Mouse (Mus musculus): ENCODE measurements at regions not wholly inside any gene's neighbourhood (a gene's known extent, or its start where the extent isn't known, plus 50 kb on each side); places are given as distances from the start of the nearest gene placed in this dataset.

GRCm38 (mm10) chr2:47945061-47945460 is 868.8 kb upstream of the Acvr2a start:
- DNase-seq (ENCODE audit: low spot score), result peak; percentile 30

- DNase-seq (ENCODE audit: low spot score), result no peak
Observed at GRCm38 (mm10) chr2:47991132-47991531, 822.8 kb upstream of the Acvr2a start.

- DNase-seq (ENCODE audit: low spot score), result peak; percentile 15
Observed at GRCm38 (mm10) chr2:47994185-47994584, 819.7 kb upstream of the Acvr2a start.

- DNase-seq (ENCODE audit: low spot score), result no peak
Observed at GRCm38 (mm10) chr2:48001230-48001629, 812.7 kb upstream of the Acvr2a start.

GRCm38 (mm10) chr2:48001800-48002507 is 812.0 kb upstream of the Acvr2a start:
- peak; percentile 91 for DNase-seq (ENCODE audit: low spot score)

- DNase-seq (ENCODE audit: low spot score), result no peak
Observed at GRCm38 (mm10) chr2:48010308-48010707, 803.6 kb upstream of the Acvr2a start.

GRCm38 (mm10) chr2:48027559-48027958 is 786.4 kb upstream of the Acvr2a start:
- no peak for DNase-seq (ENCODE audit: low spot score)

GRCm38 (mm10) chr2:48061375-48061774 is 752.5 kb upstream of the Acvr2a start:
- no peak for DNase-seq (ENCODE audit: low spot score)

GRCm38 (mm10) chr2:48063436-48063835 is 750.5 kb upstream of the Acvr2a start:
- no peak for DNase-seq (ENCODE audit: low spot score)

GRCm38 (mm10) chr2:48065162-48065561 is 748.7 kb upstream of the Acvr2a start:
- no peak for DNase-seq (ENCODE audit: low spot score)

- no peak for DNase-seq (ENCODE audit: low spot score)
Observed at GRCm38 (mm10) chr2:48082120-48082799, 731.6 kb upstream of the Acvr2a start.

- no peak for DNase-seq (ENCODE audit: low spot score)
Observed at GRCm38 (mm10) chr2:48098287-48098686, 715.6 kb upstream of the Acvr2a start.

- DNase-seq (ENCODE audit: low spot score), result peak; percentile 31
Observed at GRCm38 (mm10) chr2:48098931-48099531, 714.9 kb upstream of the Acvr2a start.

GRCm38 (mm10) chr2:48123662-48124061 is 690.2 kb upstream of the Acvr2a start:
- DNase-seq (ENCODE audit: low spot score), result peak; percentile 24

GRCm38 (mm10) chr2:48138051-48138611 is 675.8 kb upstream of the Acvr2a start:
- peak; percentile 7 for DNase-seq (ENCODE audit: low spot score)

- DNase-seq (ENCODE audit: low spot score), result no peak
Observed at GRCm38 (mm10) chr2:48141281-48141680, 672.6 kb upstream of the Acvr2a start.

- no peak for DNase-seq (ENCODE audit: low spot score)
Observed at GRCm38 (mm10) chr2:48154706-48155105, 659.2 kb upstream of the Acvr2a start.

GRCm38 (mm10) chr2:48172626-48173025 is 641.3 kb upstream of the Acvr2a start:
- peak; percentile 26 for DNase-seq (ENCODE audit: low spot score)

GRCm38 (mm10) chr2:48186161-48186560 is 627.7 kb upstream of the Acvr2a start:
- no peak for DNase-seq (ENCODE audit: low spot score)

- no peak for DNase-seq (ENCODE audit: low spot score)
Observed at GRCm38 (mm10) chr2:48186609-48187008, 627.3 kb upstream of the Acvr2a start.

- no peak for DNase-seq (ENCODE audit: low spot score)
Observed at GRCm38 (mm10) chr2:48211804-48212203, 602.1 kb upstream of the Acvr2a start.

GRCm38 (mm10) chr2:48220771-48221170 is 593.1 kb upstream of the Acvr2a start:
- DNase-seq (ENCODE audit: low spot score), result no peak

All from embryo, embryonic 10.5 days (tissue).